Mouse (Mus musculus) left cerebral cortex, adult 2 months (tissue): ENCODE data around the gene Acrbp. TPM values are rescaled to one million over a fixed set of nuclear protein-coding genes. Genes with fewer than 3 reads are reported as not detected.

Experiments
- DNase-seq, 2 experiments: peaks; one replicate each; pipeline ENCODE4 v3.0.0; 2021 to 2022; ENCODE audit warnings: low spot score in 2 of 2, mixed read lengths in 1 of 2; ENCODE audit errors: extremely low spot score in 1 of 2
- H3K27ac ChIP-seq: fragments of 200-600 bp; 2 replicates; pipeline ENCODE4 v1.8.1; 2022
- H3K4me3 ChIP-seq: fragments of 200-600 bp; 2 replicates; pipeline ENCODE4 v1.8.1; 2022
- CTCF ChIP-seq: fragments of 200-600 bp; IDR thresholded peaks from 2 replicates; pipeline ENCODE4 v1.8.1; 2022; ENCODE audit warnings: antibody characterized with exemption, mild to moderate bottlenecking, moderate library complexity
- intact Hi-C: fragments of 180-260 bp; cut with DNase I; formaldehyde crosslinking; loops from one replicate; pipeline ENCODE4 v1.15.1; 2025
- microRNA-seq, 2 experiments: library from miRNA; unstranded; fragments of <30 nt; microRNA quantifications; one replicate each; pipeline ENCODE4 v1.2.0; 2021
- total RNA-seq, 2 experiments: library from RNA; stranded (reverse); gene quantifications; 2 replicates each; pipeline ENCODE4 v1.2.3; 2021

The Acrbp gene
- total RNA-seq, 2 experiments from 2014 or later, result 12.2 to 18.4 TPM

DNA sequence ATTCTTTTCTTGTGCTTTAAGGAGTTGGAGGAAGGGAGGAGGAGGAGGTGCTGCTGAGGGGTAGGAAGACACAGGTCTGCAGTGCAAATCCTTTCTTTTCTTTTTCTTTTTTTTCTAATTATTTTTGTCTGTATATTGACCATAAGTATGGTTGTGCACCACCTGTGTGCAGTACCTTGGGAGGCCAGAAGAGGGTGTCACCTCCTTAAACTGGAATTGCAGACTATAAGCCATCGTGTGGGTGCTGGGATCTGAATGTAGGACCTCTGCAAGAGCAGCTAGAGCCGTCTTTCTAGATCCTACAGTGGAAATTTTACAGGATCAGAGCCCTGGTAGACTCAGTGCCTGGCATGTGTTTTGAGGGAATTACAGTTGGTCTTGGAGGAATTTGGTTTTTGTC is 58.2 kb downstream of the Acrbp start:
- intact Hi-C loops, result loop anchor here (2.0 kb wide), 1 partner anchor 17 kb away; no protein-coding TSS in a partner anchor

DNA sequence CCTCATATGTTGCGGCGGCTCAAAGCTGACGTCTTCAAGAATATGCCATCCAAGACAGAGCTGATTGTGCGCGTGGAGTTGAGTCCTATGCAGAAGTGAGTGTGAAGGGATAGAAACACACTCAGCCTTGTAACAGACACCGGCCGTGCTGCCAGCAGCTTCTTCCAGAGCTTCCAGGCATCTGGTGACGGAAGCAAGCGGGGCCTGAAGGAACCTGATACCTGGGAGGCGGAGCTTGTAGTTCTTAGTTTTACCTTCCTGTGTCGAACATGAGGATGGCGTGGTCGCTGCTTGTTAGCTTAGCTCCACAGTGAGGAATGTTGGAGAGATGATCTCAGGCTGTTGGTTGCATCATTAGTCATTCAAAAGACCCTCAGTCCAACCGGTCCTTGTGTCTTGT is 59.9 kb downstream of the Acrbp start:
- intact Hi-C loops, result loop anchor here (2.0 kb wide), 1 partner anchor 15 kb away; no protein-coding TSS in a partner anchor
- TF ChIP-seq CTCF, result no peak
- no peak overlapping the region for H3K4me3 ChIP-seq
- no peak for DNase-seq
- no peak overlapping the region for H3K27ac ChIP-seq

More for the DNA sequence above, 58.2 kb downstream of the Acrbp start:
- Histone ChIP-seq H3K27ac (no peak overlapping the region), H3K4me3 (no peak overlapping the region)
- peak; percentile 33 for TF ChIP-seq CTCF
- no peak for DNase-seq

DNA sequence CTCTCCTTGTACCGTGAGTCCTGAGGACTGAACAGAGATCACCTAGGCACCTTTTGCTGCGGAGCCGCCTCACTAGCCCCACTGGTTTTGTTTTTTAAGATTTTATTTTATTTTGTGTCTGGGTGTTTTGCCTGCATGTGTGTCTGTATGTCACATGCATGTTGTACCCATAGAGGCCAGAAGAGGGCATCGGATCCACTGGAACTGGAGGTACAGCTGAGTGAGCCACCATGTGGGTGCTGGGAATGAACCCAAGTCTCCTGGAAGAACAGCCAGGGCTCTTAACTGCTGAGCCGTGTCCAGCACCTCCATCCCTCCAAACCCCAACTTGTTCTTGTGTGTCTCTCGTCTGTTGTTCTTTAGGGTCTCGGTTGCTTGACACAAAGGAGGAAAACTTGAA is 61.4 kb downstream of the Acrbp start:
- DNase-seq, result peak in 1 of 2 experiments; percentile 32
- peak; percentile 53 for TF ChIP-seq CTCF
- no peak overlapping the region for H3K27ac ChIP-seq
- no peak overlapping the region for H3K4me3 ChIP-seq
- intact Hi-C loops, result no loop called here

DNA sequence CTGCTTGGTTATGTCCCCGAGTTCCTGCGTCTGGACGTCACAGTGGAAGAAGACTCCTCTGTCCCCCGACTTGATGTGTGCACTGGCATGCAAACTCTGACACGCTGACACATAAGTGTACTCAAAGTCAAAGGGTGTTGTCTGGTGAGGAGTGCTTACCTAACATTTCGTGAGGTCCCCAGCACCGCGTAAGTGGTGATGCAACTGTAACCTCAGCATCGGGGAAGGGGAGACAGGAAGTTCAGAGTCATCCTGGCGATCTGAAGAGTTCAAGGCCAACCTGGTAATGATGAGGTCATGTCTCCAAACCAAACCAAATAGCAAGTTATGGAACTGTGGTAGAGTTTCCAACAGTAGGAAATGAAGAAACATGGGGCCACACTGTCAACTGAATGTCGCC is 63.1 kb downstream of the Acrbp start:
- no peak for DNase-seq
- no peak overlapping the region for H3K27ac ChIP-seq
- intact Hi-C loops, result loop anchor here (2.0 kb wide), 1 partner anchor 18 kb away; the partner anchor contains the start of gene Nop2
- no peak overlapping the region for H3K4me3 ChIP-seq
- TF ChIP-seq CTCF, result no peak

Small RNA genes within 50 kb of the gene (microRNA-seq; reads per million reads assigned to microRNA genes)
- gene Mir7045, result 1.5 to 5.0 reads per million in 2 experiments

Other genes with a start within 250 kb of the Acrbp start
- 1 to 10 TPM; 4.4 to 5.4 TPM for gene Spsb2, start 241.0 kb upstream of the Acrbp start, total RNA-seq
- 100 to 1,000 TPM; 734 to 769 TPM for gene Tpi1, start 235.4 kb upstream of the Acrbp start, total RNA-seq
- gene Usp5, start 220.2 kb upstream of the Acrbp start, total RNA-seq, result 100 to 1,000 TPM; 184 to 190 TPM
- under 1 TPM; 0.63 to 0.66 TPM for gene Cdca3, start 220.1 kb upstream of the Acrbp start, total RNA-seq
- gene Gnb3, start 209.4 kb upstream of the Acrbp start, total RNA-seq, result not detected
- gene P3h3, start 191.9 kb upstream of the Acrbp start, total RNA-seq, result 10 to 100 TPM; 29.1 to 33.1 TPM
- 100 to 1,000 TPM; 231 to 248 TPM for gene Gpr162, start 185.7 kb upstream of the Acrbp start, total RNA-seq
- 1 to 10 TPM; 2.0 to 4.6 TPM for gene Cd4, start 161.5 kb upstream of the Acrbp start, total RNA-seq
- 1 to 10 TPM; 2.1 to 3.1 TPM for gene Lag3, start 138.0 kb upstream of the Acrbp start, total RNA-seq
- gene Ptms, start 129.6 kb upstream of the Acrbp start, total RNA-seq, result 100 to 1,000 TPM; 845 to 926 TPM
- gene Mlf2, start 118.3 kb upstream of the Acrbp start, total RNA-seq, result 100 to 1,000 TPM; 617 to 624 TPM
- gene Cops7a, start 84.2 kb upstream of the Acrbp start, total RNA-seq, result 100 to 1,000 TPM; 148 to 156 TPM
- gene Pianp, start 53.0 kb upstream of the Acrbp start, total RNA-seq, result 100 to 1,000 TPM; 176 to 191 TPM
- gene Zfp384, start 40.5 kb upstream of the Acrbp start, total RNA-seq, result 10 to 100 TPM; 48.2 to 50.6 TPM
- 10 to 100 TPM; 49.5 to 56.6 TPM for gene Ing4, start 9.9 kb upstream of the Acrbp start, total RNA-seq
- gene Lpar5, start 18.2 kb downstream of the Acrbp start, total RNA-seq, result under 1 TPM; 0.50 to 0.68 TPM
- 100 to 1,000 TPM; 166 to 171 TPM for gene Chd4, start 46.3 kb downstream of the Acrbp start, total RNA-seq
- gene Nop2, start 82.2 kb downstream of the Acrbp start, total RNA-seq, result 10 to 100 TPM; 28.1 to 32.1 TPM
- 10 to 100 TPM; 64.6 to 67.1 TPM for gene Iffo1, start 95.6 kb downstream of the Acrbp start, total RNA-seq
- gene Gapdh, start 116.8 kb downstream of the Acrbp start, total RNA-seq, result 1,000 to 10,000 TPM; 2,312 to 2,314 TPM
- gene Ncapd2, start 142.0 kb downstream of the Acrbp start, total RNA-seq, result 10 to 100 TPM; 22.6 to 23.4 TPM
- 10 to 100 TPM; 69.1 to 74.5 TPM for gene Mrpl51, start 142.1 kb downstream of the Acrbp start, total RNA-seq
- gene Vamp1, start 165.9 kb downstream of the Acrbp start, total RNA-seq, result 100 to 1,000 TPM; 125 to 128 TPM
- 1 to 10 TPM; 5.0 to 6.0 TPM for gene Tapbpl, start 182.2 kb downstream of the Acrbp start, total RNA-seq
- gene Cd27, start 187.3 kb downstream of the Acrbp start, total RNA-seq, result not detected
- gene Tuba3a, start 236.4 kb downstream of the Acrbp start, total RNA-seq, result not detected